In genomic region chr19:6132171-6132827, GRCm38 (mm10) we compare ENCODE assay signal across 11 mouse cellular contexts. TPM values are rescaled to one million over a fixed set of nuclear protein-coding genes. Genes with fewer than 3 reads are reported as not detected.
DNase-seq lines count a peak whose midpoint lies in the region; ATAC-seq and TF ChIP-seq lines count a peak whose summit lies in the region.
"Had no signal": no experiment of that assay in that cellular context is flagged by ENCODE, and none has a peak within 500 bp of the region (broad histone marks: within the 10 kb centered on the region; RNA-seq: fewer than 3 reads in every experiment).

No protein-coding gene starts in this region.

- H3K9me3 ChIP-seq in liver, embryonic 14.5 days (ENCODE audit: control insufficient read depth, low read length): no peaks in the 10 kb centered on the region
- H3K9me3 ChIP-seq: hindbrain, embryonic 15.5 days had no signal

- H3K4me3 ChIP-seq in layer of hippocampus, adult 2 months: no peak overlapping the region
- H3K4me3 ChIP-seq in bone marrow, adult 2 months (replicated peaks; ENCODE audit: control insufficient read depth, low read depth, low read length): no peak overlapping the region
- peak overlapping the region; percentile 53 to 59 for H3K4me3 ChIP-seq in liver, embryonic 14.5 days (ENCODE audit: insufficient read depth in 1 of 2, low read depth in 2 of 2, low read length in 2 of 2)
- H3K4me3 ChIP-seq: hindbrain, embryonic 15.5 days; myocyte had no signal

- peak overlapping the region; percentile 91 for H3K4me2 ChIP-seq in liver, embryonic 14.5 days (ENCODE audit: low read depth)
- H3K4me2 ChIP-seq: hindbrain, embryonic 15.5 days had no signal

- ATAC-seq in liver, embryonic 14.5 days (ENCODE audit: insufficient read depth): peak; percentile 78
- ATAC-seq: forebrain, embryonic 16.5 days had no signal

- H3K4me1 ChIP-seq in bone marrow, adult 2 months (ENCODE audit: control insufficient read depth, insufficient read depth, low read length): peaks cover 6% of the 10 kb centered on the region; the same call in 1 of the 2 replicates
- peaks cover 55 to 56% of the 10 kb centered on the region in 2 experiments for H3K4me1 ChIP-seq in liver, embryonic 14.5 days (replicated peaks; ENCODE audit: control insufficient read depth in 2 of 2, insufficient read depth in 2 of 2, low read length in 1 of 2)

- no peak for TF ChIP-seq CTCF in layer of hippocampus, adult 2 months (conservative IDR thresholded peaks at IDR 0.05)
- TF ChIP-seq CTCF in bone marrow, adult 2 months (IDR thresholded peaks at IDR 0.05; ENCODE audit: control insufficient read depth, insufficient read depth, low read length): no peak
- TF ChIP-seq CTCF in liver, embryonic 14.5 days (IDR thresholded peaks at IDR 0.05; ENCODE audit: low read depth): no peak

- H3K9ac ChIP-seq in liver, embryonic 14.5 days (replicated peaks): peak overlapping the region; percentile 64
- H3K9ac ChIP-seq: hindbrain, embryonic 15.5 days had no signal

- H3K27ac ChIP-seq in layer of hippocampus, adult 2 months: peak overlapping the region; percentile 74
- peak overlapping the region; percentile 37 for H3K27ac ChIP-seq in bone marrow, adult 2 months (ENCODE audit: control insufficient read depth, insufficient read depth, low read depth, low read length, poor library complexity)
- H3K27ac ChIP-seq in liver, embryonic 14.5 days: peak overlapping the region; percentile 98
- H3K27ac ChIP-seq: hindbrain, embryonic 15.5 days had no signal

- no peak for DNase-seq in layer of hippocampus, adult 2 months (ENCODE audit: low spot score in 2 of 2)
- DNase-seq in layer of hippocampus, postnatal 14 days (ENCODE audit: low spot score in 2 of 2): no peak
- DNase-seq in MEL-GATA-1-ER (ENCODE audit: extremely low read depth, low read depth) (peak; percentile 27), adipocyte (ENCODE audit: low spot score) (no peak)
- peak; percentile 77 to 81 (median 81) for DNase-seq in liver, embryonic 14.5 days (ENCODE audit: low read depth in 3 of 3, low spot score in 3 of 3)
- no peak for DNase-seq in right cerebral cortex, postnatal 14 days
- DNase-seq: lung, postnatal 36 days had no signal

- 70% methylated on average over 7 of the region's 7 CpGs for WGBS in bone marrow, adult 2 months
- 44% methylated on average over 7 of the region's 7 CpGs for WGBS in liver, embryonic 14.5 days (ENCODE audit: insufficient replicate concordance)

- TF ChIP-seq EP300 in liver, embryonic 14.5 days (IDR thresholded peaks at IDR 0.05; ENCODE audit: low read depth): peak; percentile 90

- 0 out of 2 replicates have a peak, but pooled peaks cover 2% of the 10 kb centered on the region for H3K36me3 ChIP-seq in liver, embryonic 14.5 days (replicated peaks; ENCODE audit: control insufficient read depth, insufficient read depth, low read depth)

- no peaks in the 10 kb centered on the region for H3K27me3 ChIP-seq in liver, embryonic 14.5 days (ENCODE audit: control insufficient read depth, insufficient read depth, low read length)
- H3K27me3 ChIP-seq: hindbrain, embryonic 15.5 days had no signal

- TF ChIP-seq POLR2A in bone marrow, adult 2 months (IDR thresholded peaks at IDR 0.05; ENCODE audit: borderline replicate concordance, control insufficient read depth, low read depth, low read length): no peak

RNA-seq across cellular contexts. Expression of gene Snx15, which starts 4.2 kb away (rescaled TPM):
- 10 to 100 TPM; 43.5 to 46.0 TPM for total RNA-seq in layer of hippocampus, adult 2 months (2021)
- 10 to 100 TPM; 42.3 to 43.7 TPM for total RNA-seq in layer of hippocampus, postnatal 14 days (2021)
- 33.2 and 38.4 TPM in 2 replicates for polyA plus RNA-seq in bone marrow, adult 2 months (2011; ENCODE audit: insufficient read depth, insufficient read length, low replicate concordance, missing spikeins)
- 39.6 and 41.8 TPM in 2 replicates for polyA plus RNA-seq in liver, embryonic 14.5 days (2012; rRNA removed)
- 42.2 and 46.2 TPM in 2 replicates for polyA plus RNA-seq in liver, embryonic 14.5 days (2014; fragmentation: Nextera tagmentation; extraction: Ambion mirVana)

RNA-seq across cellular contexts. Expression of gene Batf2, which starts 8.5 kb away (rescaled TPM):
- total RNA-seq in layer of hippocampus, adult 2 months (2021): under 1 TPM in 1 of 2 experiments, not detected in 1; 0.29 TPM
- under 1 TPM in 1 of 2 experiments, not detected in 1; 0.39 TPM for total RNA-seq in layer of hippocampus, postnatal 14 days (2021)
- polyA plus RNA-seq in bone marrow, adult 2 months (2011; ENCODE audit: insufficient read depth, insufficient read length, low replicate concordance, missing spikeins): 0.93 TPM in 1 of 2 replicates, not detected in the other
- 0.35 and 0.57 TPM in 2 replicates for polyA plus RNA-seq in liver, embryonic 14.5 days (2012; rRNA removed)
- polyA plus RNA-seq in liver, embryonic 14.5 days (2014; fragmentation: Nextera tagmentation; extraction: Ambion mirVana): 0.09 TPM in 1 of 2 replicates, not detected in the other
- polyA plus RNA-seq: forebrain, embryonic 16.5 days; hindbrain, embryonic 15.5 days had no signal

RNA-seq across cellular contexts. Expression of gene Arl2, which starts 9.0 kb away (rescaled TPM):
- 10 to 100 TPM; 72.1 to 76.9 TPM for total RNA-seq in layer of hippocampus, adult 2 months (2021)
- total RNA-seq in layer of hippocampus, postnatal 14 days (2021): 10 to 100 TPM; 63.2 to 65.9 TPM
- polyA plus RNA-seq in bone marrow, adult 2 months (2011; ENCODE audit: insufficient read depth, insufficient read length, low replicate concordance, missing spikeins): 19.6 and 20.5 TPM in 2 replicates
- 26.1 and 32.8 TPM in 2 replicates for polyA plus RNA-seq in liver, embryonic 14.5 days (2012; rRNA removed)
- polyA plus RNA-seq in liver, embryonic 14.5 days (2014; fragmentation: Nextera tagmentation; extraction: Ambion mirVana): 22.4 and 27.5 TPM in 2 replicates

RNA-seq across cellular contexts. Expression of gene Sac3d1, which starts 13.8 kb away (rescaled TPM):
- total RNA-seq in layer of hippocampus, adult 2 months (2021): 10 to 100 TPM; 14.0 to 15.0 TPM
- 10 to 100 TPM; 16.8 to 18.2 TPM for total RNA-seq in layer of hippocampus, postnatal 14 days (2021)
- polyA plus RNA-seq in bone marrow, adult 2 months (2011; ENCODE audit: insufficient read depth, insufficient read length, low replicate concordance, missing spikeins): 2.5 and 6.0 TPM in 2 replicates
- 18.4 and 25.5 TPM in 2 replicates for polyA plus RNA-seq in liver, embryonic 14.5 days (2012; rRNA removed)
- polyA plus RNA-seq in liver, embryonic 14.5 days (2014; fragmentation: Nextera tagmentation; extraction: Ambion mirVana): 22.7 and 22.9 TPM in 2 replicates

RNA-seq across cellular contexts. Expression of gene Naaladl1, which starts 26.7 kb away (rescaled TPM):
- under 1 TPM in 1 of 2 experiments, not detected in 1; 0.17 TPM for total RNA-seq in layer of hippocampus, adult 2 months (2021)
- not detected for total RNA-seq in layer of hippocampus, postnatal 14 days (2021)
- polyA plus RNA-seq in bone marrow, adult 2 months (2011; ENCODE audit: insufficient read depth, insufficient read length, low replicate concordance, missing spikeins): 5.2 and 5.3 TPM in 2 replicates
- 4.3 and 6.4 TPM in 2 replicates for polyA plus RNA-seq in liver, embryonic 14.5 days (2012; rRNA removed)
- polyA plus RNA-seq in liver, embryonic 14.5 days (2014; fragmentation: Nextera tagmentation; extraction: Ambion mirVana): 1.1 and 1.9 TPM in 2 replicates

Comparison
In these comparisons a context has a peak if more than half of its experiments do, and no peak if none do; other contexts are left out.
1. DNase-seq: peak in MEL-GATA-1-ER (single experiment) and liver, embryonic 14.5 days (3 of 3); none in layer of hippocampus, adult 2 months (0 of 2), layer of hippocampus, postnatal 14 days (0 of 2), right cerebral cortex, postnatal 14 days (single experiment) and adipocyte (single experiment).
2. H3K27ac ChIP-seq: peak in every context shown above with its lines; median percentile 98 in liver, embryonic 14.5 days; 74 in layer of hippocampus, adult 2 months; 37 in bone marrow, adult 2 months.
3. H3K4me3 ChIP-seq: peak in liver, embryonic 14.5 days (2 of 2); none in layer of hippocampus, adult 2 months (single experiment) and bone marrow, adult 2 months (single experiment).